Mouse (Mus musculus): ENCODE results near the gene Habp2.

DNA sequence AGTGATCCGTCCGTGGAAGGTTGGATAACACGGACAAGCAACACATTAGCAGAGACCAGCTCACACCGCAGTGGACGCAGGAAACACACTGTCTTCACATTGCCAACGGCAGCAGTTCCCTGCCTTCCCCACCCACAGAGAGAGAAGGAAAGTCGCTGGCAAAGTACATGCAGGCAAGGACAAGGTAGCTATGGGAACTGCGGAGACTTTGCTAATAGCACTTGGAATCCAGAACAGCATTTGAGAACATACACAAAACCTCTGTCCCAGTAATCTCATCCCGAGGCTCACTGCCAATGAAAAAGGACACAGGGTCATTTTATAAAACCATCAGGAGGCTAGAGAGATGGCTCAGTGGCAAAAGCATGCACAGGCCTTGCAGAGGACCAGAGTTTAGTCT lies 79.7 kb downstream of the Habp2 start:
- TF ChIP-seq POLR2A (IDR thresholded peaks at IDR 0.05; ENCODE audit: insufficient read depth, low read length) (no peak), CTCF (IDR thresholded peaks at IDR 0.05; ENCODE audit: low read depth, low read length) (no peak)
